Mouse (Mus musculus) mature B cell (primary cell): ENCODE data around the gene Abo.
"Not testable (repeated sequence)": the region's sequence is repeated elsewhere in the genome, so short reads cannot be mapped to it uniquely, and the experiment has no call there.

Experiments
- in situ Hi-C: fragments of 300-500 bp; cut with MboI; formaldehyde crosslinking; loops from 2 replicates; pipeline ENCODE4 v1.14.3; 2019

The Abo gene

DNA sequence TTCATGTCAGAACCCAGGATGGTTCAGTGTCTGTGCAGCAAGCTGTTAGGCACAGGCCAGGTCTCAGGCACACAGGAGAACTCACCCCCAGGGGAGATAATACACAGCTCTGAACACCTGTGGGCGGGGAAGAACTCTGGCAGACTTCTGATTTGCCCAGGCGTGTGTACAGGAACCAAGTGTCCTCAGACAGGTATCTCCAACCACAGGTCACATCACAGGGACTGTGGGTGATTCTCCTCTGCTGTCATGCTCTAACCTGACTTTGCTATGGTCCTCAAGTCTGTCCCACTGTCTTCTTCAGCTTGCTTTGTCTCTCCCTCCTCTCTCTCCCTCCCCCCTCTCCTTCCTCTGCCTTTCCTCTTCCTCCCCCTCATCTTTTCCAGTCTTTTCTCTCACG lies at the start of gene Abo:
Gene Abo, minus strand, starts transcription at position 101 of the 400 bp plus-strand sequence.
- in situ Hi-C loops: no loop called here

DNA sequence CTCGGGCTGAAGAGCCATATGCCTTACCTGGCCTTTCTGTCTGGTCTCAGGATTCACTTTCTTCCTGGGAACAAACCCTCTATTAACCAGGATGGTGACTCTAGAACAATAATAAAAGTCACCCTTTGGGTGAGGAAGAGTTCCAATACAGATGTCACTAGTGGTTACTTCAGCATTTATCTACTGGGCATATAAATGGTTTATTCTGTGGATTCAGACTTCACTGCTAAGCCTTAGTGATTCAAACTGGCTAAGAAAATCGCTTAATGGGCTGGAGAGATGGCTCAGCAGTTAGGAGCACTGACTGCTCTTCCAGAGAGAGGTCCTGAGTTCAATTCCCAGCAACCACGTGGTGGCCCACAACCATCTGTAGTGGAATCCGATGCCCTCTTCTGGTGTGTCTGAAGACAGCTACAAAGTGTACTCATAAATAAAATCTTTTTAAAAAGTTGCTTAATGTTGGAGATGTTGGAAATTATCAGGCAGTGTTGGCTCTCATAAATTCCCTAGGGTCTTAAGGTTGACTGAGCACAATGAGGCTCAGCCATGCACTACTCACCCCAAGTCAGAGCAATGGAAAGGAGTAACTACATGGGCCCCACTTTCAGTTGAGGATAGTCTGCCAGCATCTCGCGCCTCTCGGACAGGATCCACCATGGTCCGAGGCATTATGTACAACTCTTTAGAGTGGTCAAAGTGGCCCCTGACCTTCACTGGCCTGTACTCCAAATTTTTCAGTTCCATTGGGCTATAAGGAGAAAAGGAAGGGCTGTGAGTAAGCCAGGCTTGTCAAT lies 49.6 kb upstream of the Abo start:
- in situ Hi-C loops: loop anchor here (25.0 kb wide), 2 partner anchors 477 to 1352 kb away; partner anchors contain the start of genes Edf1, Mamdc4 and Sec16a

DNA sequence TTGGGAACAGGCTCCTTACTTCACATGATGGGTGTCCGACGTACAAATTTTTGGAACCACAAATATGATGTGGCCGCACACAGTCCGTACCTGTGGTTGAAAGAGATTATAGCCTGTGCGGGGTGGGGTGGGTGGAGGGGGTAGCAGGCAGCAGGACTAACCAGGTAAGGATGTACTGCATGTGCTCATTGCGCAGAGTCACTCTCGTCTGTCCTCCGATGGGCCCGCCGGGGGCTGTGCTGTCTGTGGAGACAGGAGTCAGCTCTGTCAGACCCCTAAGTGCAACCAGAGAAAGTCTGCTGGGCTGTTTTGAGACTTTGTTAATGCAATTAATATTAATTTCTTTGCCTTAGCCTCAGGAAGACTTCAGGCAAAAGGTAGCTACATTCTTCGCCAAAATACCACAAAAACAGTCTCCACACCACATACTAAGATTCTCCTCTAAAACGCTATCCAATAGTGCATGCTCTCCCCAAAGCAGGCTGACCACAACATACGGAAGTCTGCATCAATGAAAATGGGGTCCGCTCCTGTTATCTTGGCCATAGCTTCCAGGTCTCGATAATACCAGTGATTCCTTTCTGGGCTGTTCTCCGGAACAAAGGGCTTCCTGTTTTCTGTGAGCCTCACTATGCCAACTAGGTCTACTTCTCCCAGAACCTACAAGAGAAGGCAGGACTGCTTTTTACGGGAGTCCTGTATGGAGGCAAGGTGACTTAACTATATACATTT lies 48.8 kb upstream of the Abo start:
- in situ Hi-C loops: loop anchor here (25.0 kb wide), 2 partner anchors 476 to 1351 kb away; partner anchors contain the start of genes Edf1, Mamdc4 and Sec16a

DNA sequence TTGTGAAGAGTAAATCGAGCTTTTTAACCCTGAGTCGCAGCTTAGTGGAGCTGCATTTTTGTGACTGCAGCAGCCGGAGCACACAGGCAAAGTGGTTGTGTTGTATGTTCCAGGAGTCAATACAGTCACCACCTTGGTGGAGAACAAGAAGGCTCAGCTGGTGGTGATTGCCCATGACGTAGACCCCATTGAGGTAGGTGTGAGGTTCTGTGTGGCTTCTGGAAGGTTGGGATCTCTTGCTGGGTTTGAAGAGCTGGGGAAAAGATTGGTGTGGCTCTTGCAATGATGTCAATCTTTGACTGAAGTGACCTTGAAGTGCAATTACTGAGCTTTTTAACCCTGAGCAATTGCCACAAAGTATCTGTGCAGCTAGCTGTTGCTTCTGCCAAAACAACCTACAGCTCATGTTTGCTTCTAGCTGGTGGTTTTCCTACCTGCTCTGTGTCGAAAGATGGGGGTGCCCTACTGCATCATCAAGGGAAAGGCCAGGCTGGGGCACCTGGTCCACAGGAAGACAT lies 47.5 kb upstream of the Abo start:
- in situ Hi-C loops: loop anchor here (25.0 kb wide), 2 partner anchors 475 to 1350 kb away; partner anchors contain the start of genes Edf1, Mamdc4 and Sec16a

DNA sequence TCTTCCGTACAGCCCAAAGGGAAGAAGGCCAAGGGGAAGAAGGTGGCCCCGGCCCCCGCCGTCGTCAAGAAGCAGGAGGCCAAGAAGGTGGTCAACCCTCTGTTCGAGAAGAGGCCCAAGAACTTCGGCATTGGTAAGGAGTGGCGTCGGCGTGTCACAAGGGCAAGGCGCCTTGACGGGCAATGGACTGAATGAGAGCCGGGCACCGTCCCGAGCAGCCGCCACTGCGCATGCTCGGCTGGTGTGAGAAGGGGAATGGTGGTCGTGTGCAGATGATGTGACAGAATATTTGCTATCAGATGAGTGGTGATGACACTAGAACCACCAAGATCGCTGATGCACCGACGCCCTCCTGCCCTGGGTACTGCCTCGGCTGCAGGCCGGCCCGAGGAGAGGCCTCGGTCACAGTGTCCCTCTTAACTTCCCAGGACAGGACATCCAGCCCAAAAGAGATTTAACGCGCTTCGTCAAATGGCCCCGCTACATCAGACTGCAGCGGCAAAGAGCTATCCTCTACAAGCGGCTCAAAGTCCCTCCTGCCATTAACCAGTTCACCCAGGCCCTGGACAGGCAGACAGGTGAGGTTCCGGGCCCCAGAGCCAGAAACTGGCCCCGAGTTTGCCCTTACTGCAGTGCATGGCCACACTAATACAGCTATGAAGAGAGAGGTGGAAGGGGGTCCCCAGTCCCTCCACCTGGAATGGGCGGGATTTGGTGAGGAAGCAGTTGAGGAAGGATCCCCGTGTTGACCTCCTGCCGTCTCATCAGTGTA lies 46.4 kb upstream of the Abo start:
- in situ Hi-C loops: loop anchor here (25.0 kb wide), 2 partner anchors 474 to 1349 kb away; partner anchors contain the start of genes Edf1, Mamdc4 and Sec16a

DNA sequence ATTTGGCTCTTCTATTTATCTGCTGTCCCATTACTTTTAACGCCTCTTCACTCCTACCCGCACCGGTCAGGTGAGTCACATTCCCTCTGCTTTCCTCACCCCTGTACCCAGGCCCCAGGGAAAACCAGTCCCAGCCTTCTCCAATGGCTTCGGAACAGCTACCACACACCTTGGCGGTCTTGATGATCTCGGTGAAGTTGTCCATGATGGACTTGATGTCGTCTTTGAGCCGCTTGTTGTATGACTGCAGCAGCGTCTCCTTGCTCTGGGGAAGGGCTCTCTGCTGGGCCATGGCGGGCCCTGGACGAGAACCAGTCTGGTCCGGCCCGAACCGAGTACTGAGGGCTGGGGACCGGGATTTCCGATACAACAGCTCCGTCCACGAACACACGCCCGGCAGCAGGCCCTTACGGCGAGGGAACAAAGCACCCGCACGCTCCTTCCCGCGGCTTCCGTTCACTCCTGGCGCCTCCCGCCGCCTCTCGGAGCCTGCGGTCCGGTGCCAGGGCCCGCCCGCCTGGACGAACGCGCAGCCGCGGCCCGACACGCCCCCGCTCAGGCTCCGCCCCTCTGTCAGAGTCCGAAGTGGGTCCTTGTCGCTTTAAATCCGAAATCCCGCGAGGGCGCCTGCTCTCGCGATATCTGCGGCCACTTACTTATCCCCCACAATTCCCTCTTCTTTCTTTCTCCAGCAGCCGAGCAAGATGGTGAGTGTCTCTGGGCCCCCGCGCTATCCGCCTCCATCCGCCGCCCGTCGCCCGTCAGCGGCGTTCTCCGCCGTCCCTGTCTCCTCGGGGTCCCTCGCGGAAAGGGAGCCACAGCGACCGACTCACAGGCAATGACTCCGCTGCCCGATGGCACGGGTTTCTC lies 45.6 kb upstream of the Abo start, which contains the start of the genes Med22 and Rpl7a:
Gene Med22, minus strand, starts transcription at position 554 of the 870 bp plus-strand sequence.
Gene Rpl7a, plus strand, starts transcription at position 641 of the 870 bp plus-strand sequence.
- in situ Hi-C loops: loop anchor here (25.0 kb wide), 2 partner anchors 473 to 1348 kb away; partner anchors contain the start of genes Edf1, Mamdc4 and Sec16a

DNA sequence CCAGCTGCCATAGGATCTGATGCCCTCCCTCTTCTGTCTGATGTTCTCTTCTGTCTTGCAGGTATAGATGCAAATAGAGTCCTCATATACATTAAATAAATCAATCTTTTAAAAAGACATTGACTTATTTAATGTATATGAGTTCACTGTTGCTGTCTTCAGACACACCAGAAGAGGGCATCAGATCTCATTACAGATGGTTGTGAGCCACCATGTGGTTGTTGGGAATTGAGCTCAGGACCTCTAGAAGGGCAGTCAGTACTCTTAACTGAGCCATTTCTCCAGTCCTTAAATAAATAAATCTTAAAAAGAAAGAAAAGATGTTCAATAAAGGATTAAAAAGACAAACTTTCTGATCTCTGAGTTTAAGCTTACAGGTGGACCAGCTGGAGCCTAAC lies 44.6 kb upstream of the Abo start:
- in situ Hi-C loops: loop anchor here (25.0 kb wide), 2 partner anchors 472 to 1347 kb away; partner anchors contain the start of genes Edf1, Mamdc4 and Sec16a

DNA sequence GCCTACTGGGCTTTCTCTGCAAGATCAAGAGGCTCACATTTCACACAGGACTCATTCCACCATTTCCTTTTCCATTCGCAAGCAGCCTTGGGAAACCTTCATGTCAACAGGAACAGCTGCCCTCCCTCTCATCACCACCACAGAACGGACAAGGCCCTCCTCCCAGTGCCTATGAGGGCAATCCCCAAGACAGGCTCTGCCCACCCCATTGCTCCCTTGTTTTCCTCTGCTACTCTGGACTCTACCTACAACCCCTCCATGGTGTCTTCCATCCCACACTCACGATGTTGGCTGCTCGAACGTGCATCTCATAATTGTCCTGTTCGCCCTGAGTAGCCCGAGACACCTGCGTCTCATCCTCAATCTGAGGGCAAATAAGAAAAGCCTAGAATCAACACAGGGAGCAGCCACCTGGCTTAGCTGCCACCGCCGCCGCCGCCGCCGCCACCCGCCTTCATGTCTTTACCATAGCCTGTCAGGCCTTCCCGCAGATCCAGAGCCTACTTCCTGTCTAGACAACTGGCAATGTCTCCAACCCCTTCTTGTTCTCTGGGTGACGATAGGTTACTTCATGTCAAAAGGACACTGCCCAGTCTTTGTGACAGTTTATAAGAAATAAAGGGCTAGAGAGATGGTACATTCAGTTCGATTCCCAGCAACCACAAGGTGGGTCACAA lies 44.1 kb upstream of the Abo start:
- in situ Hi-C loops: loop anchor here (25.0 kb wide), 2 partner anchors 472 to 1347 kb away; partner anchors contain the start of genes Edf1, Mamdc4 and Sec16a

DNA sequence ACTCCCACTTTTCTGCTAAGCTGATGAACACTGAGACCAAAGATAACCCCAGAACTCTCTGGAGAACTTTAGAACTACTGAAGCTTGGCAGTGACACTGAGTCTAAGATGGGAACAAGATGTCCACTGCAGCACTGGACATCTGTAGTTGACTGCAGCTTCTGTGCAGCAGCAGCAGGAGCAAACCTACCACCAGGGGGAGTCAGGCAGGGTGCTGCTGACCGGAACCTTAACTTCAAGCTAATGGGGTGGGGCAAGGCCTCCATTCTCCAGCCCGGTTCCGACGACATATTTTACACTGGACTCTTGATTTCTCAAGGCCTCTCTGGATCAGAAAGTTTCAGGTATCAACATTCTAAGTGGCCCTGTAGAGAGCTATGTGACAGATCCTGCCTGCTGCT lies 42.3 kb upstream of the Abo start:
- in situ Hi-C loops: loop anchor here (25.0 kb wide), 2 partner anchors 470 to 1345 kb away; partner anchors contain the start of genes Edf1, Mamdc4 and Sec16a

DNA sequence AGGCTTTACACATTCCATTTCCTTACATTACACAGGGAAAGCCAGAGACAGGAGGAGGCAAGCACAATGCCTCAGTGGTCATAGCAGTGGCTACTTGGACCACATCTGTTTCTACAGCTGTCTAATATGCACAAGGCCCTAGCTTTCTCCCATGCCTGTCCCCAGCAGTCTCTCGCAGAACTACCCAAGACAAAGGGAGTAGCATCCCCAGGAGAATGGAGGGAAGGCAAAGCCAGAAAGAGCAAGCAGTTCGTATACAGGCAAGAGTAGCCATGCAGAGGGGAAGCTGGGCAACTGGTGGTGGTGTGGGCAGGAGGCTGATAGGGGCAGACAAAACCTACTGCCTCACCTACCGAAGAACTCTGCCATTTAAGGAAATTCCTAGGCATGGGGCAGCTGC lies 41.7 kb upstream of the Abo start:
- in situ Hi-C loops: loop anchor here (25.0 kb wide), 2 partner anchors 469 to 1344 kb away; partner anchors contain the start of genes Edf1, Mamdc4 and Sec16a

DNA sequence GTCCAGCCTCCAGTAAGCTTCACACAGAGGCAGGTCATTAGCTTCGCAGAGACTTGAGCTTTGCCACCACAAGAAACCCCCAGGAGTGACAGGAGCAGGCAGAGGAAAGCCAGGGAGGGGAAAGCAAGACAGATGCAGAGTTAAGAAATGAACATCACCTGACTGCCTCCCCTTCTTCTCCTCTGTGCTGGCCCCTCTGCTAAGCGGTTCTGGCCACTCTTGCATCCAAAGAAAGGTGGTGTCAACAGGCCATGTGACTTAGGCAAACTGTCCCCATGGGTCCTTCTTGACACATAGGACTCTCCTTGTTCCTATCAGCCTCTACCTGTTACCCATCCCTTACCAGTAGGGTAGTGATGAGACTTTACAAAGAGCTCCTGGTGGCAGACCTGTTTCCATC lies 41.2 kb upstream of the Abo start:
- in situ Hi-C loops: loop anchor here (25.0 kb wide), 2 partner anchors 469 to 1344 kb away; partner anchors contain the start of genes Edf1, Mamdc4 and Sec16a

DNA sequence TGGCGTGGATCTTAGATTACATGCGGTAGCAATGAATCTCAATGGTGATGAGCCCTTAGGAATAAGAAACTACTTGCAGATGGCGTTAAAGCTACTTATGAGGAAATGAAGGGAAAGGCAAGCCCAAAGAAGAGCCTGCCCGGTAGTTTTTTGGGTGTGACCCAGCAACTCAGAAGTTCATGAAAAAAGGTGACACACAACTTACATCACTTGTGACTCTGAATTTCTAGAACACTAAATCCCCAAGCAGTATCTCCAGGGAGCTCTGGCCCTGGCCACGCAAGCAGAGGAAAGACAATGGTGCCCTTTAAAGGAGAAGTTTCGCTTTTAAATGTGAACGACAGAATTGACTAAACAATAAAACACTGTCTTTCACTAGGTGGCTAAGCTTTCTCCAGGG lies 38.5 kb upstream of the Abo start:
- in situ Hi-C loops: loop anchor here (25.0 kb wide), 2 partner anchors 466 to 1341 kb away; partner anchors contain the start of genes Edf1, Mamdc4 and Sec16a

DNA sequence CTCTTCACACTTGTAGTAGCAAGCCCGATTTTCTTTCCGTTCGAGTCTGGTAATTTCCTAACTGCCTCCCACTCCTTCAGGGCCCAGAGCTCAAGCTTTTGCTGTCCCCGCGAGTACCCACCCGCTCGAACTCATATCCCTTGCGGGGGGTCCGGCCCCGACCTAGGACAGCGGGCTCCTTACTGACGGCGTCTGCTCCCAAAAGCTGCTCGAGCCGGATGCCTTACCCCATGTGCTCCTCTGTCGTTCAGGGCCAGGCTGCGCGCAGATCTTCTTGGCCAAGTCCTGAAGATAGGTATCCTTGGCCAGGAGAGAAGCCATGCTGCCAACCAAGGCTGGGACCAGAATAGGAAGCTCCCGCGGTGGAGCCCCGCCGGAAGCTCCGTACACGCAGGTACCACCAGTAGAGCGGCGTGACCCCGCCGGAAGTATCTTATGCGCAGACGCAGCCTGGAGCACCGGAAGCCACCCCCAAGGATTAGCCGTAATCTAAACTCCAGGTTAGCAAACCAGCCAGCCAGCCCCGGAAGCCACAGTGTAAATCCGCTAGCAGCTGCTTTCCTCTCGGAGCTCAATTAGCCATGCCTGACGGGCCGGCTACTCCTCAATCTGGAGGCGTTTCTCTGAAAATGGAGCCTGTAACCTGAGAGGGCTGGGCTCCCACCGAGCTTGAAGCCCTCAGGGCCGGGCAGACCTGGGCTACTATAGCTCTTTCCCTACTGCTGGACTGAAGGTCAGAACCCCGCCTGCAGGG lies 37.9 kb upstream of the Abo start, which contains the start of gene Surf6:
Gene Surf6, minus strand, starts transcription at position 413 of the 754 bp plus-strand sequence.
- in situ Hi-C loops: loop anchor here (25.0 kb wide), 2 partner anchors 465 to 1340 kb away; partner anchors contain the start of genes Edf1, Mamdc4 and Sec16a

DNA sequence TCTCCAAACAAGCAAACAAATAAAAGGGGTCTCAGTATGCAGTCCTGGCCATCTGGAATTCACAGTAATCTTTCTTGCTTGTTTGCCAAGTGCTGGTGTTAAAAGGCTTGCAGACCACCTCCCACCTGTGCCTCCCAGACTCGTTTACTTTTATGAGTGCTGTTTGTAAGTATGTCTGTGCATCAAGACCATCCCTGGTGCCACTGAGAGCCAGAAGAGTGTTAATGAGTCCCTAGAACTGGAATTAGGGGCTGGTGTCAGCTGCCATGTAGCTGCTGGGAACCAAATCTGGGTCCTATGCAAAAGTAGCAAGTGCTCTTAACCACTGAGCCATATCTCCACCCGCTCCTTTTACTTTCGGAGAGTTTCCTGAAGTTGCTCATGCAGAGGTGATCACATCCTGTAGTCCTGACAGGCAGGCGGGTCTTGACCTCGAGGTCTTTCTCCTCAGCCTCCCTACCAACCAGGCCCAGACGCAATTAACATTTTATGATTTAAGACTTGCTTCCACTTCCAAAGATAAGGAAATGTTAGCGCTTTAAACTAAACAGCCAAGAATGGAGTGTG lies 37.1 kb upstream of the Abo start:
- in situ Hi-C loops: loop anchor here (25.0 kb wide), 2 partner anchors 465 to 1340 kb away; partner anchors contain the start of genes Edf1, Mamdc4 and Sec16a

DNA sequence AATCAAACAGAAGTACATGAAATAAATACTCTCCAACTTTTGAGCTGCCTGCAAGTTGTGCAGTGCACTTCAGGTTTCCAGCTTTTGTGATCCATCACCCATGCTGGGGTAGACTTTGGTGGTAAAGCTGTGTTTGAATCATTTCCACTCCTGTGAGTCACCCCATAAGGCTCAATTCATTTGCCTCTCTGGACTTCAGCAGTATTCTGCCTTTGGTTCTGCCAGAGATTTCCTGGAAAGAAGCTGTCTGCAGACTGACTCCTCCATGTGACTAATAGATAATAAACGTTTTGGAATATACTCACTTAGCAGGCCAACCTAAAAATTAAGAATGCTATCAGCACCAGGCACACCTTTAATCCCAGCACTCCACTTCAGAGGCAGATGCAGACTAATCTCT lies 36.0 kb upstream of the Abo start:
- in situ Hi-C loops: loop anchor here (25.0 kb wide), 2 partner anchors 463 to 1338 kb away; partner anchors contain the start of genes Edf1, Mamdc4 and Sec16a

DNA sequence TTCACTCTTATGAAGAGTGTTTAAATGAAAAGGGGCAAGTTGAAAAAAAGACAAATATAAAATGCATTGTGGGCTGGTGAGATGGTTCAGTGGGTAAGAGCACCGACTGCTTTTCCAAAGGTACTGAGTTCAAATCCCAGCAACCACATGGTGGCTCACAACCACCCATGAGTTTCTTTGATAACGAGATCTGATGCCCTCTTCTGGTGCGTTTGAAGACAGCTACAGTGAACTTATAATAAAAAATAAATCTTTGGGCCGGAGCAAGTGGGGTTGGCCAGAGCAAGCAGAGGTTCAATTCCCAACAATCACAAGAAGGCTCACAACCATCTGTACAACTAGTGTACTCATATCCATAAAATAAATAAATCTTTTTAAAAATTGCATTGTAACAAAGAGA lies 31.1 kb upstream of the Abo start:
- in situ Hi-C loops: no loop called here

DNA sequence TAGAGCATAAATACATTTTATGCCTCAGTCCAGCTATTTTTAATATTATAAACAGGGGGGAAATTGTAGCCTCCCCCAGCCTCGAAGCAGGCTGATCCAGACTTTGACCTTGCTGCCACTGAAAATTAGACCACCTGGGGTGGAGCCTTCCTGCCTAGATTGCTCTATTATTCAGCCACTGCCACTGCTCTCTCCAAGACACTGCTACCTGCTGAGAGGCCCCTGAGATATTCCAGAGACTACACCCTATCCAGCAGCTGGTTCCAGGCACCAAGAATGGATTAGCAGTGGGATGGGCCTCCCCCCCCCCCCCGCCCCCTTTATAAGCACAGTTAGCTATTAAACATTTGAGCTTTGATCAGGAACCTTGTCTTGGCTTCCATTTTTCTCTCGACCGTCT lies 21.4 kb upstream of the Abo start:
- in situ Hi-C loops: not testable (repeated sequence)

DNA sequence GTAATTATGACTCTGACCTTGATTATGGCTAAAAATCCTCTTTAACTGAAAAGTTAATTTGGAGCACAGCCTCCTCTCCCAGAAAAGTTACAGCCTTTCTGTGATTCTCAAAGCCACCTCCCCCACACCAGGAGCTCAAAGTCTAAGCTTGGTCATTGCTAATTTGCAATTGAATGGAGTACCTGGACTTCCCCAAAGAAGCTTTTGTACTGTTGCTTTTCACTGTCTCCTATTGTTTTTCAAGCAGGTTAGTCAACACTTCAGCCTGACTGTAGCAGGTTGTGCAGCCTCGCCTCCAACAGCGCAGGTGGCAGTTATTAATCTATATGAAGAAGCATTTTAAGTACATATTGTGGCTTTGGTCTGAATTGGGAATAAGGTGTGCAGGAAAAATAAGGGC lies 20.8 kb upstream of the Abo start:
- in situ Hi-C loops: not testable (repeated sequence)
